Mouse (Mus musculus) activated CD4-positive, CD25-positive, alpha-beta regulatory T cell (primary cell): ENCODE results near the gene Atf6. TPM values are rescaled to one million over a fixed set of nuclear protein-coding genes. Genes with fewer than 3 reads are reported as not detected.

Experiments used
- polyA plus RNA-seq, 2 experiments: library from polyadenylated mRNA; unstranded; fragments of 100-300 nt; shearing (Covaris generic); gene quantifications; one replicate each; pipeline ENCODE4 v1.2.1; 2017

The Atf6 gene
- 10 to 100 TPM in 1 of 2 experiments, 1 to 10 TPM in 1; 8.7 to 12.1 TPM for polyA plus RNA-seq

GRCm38 (mm10) chr1:170867691-170868105 lies at the start of gene Atf6:
Gene Atf6, minus strand, starts transcription at chr1:170867771.

GRCm38 (mm10) chr1:170912891-170913615 lies 45.5 kb upstream of the Atf6 start, which contains the start of gene Fcrlb:
Gene Fcrlb, minus strand, starts transcription at chr1:170912941.

GRCm38 (mm10) chr1:170884978-170885561 lies 17.5 kb upstream of the Atf6 start, which contains the start of the genes Gm26620 and Dusp12:
Gene Gm26620, plus strand, starts transcription at chr1:170885065.
Gene Dusp12, minus strand, starts transcription at chr1:170885540.

Other genes starting within 250 kb of the Atf6 start
- gene Olfml2b, start 223.2 kb downstream of the Atf6 start, polyA plus RNA-seq, result not detected
- not detected for gene Gm26620, start 17.3 kb upstream of the Atf6 start, polyA plus RNA-seq
- gene Dusp12, start 17.8 kb upstream of the Atf6 start, polyA plus RNA-seq, result 10 to 100 TPM; 24.2 to 31.6 TPM
- gene Fcrlb, start 45.2 kb upstream of the Atf6 start, polyA plus RNA-seq, result under 1 TPM in 1 of 2 experiments, not detected in 1; 0.49 TPM
- gene Fcrla, start 59.8 kb upstream of the Atf6 start, polyA plus RNA-seq, result 1 to 10 TPM in 1 of 2 experiments, under 1 TPM in 1; 0.49 to 1.1 TPM
- gene Fcgr2b, start 108.8 kb upstream of the Atf6 start, polyA plus RNA-seq, result 10 to 100 TPM in 1 of 2 experiments, under 1 TPM in 1; 0.27 to 11.4 TPM
- 1 to 10 TPM in 1 of 2 experiments, under 1 TPM in 1; 0.60 to 5.1 TPM for gene Fcgr4, start 151.1 kb upstream of the Atf6 start, polyA plus RNA-seq
- 10 to 100 TPM in 1 of 2 experiments, 1 to 10 TPM in 1; 2.9 to 14.3 TPM for gene Fcgr3, start 197.2 kb upstream of the Atf6 start, polyA plus RNA-seq
- gene Cfap126, start 246.1 kb upstream of the Atf6 start, polyA plus RNA-seq, result under 1 TPM; 0.44 to 0.68 TPM